Mouse (Mus musculus) liver, embryonic 13.5 days (tissue): ENCODE results near the gene Tspan31. TPM values are rescaled to one million over a fixed set of nuclear protein-coding genes. Genes with fewer than 3 reads are reported as not detected.

ENCODE experiments used
- ATAC-seq: fragments of 200-750 bp; cut with Nextera tagmentation; 2 replicates; pipeline ENCODE4 v1.8.0; 2017; ENCODE audit warnings: low read depth, mild to moderate bottlenecking, moderate number of reproducible peaks, moderate library complexity
- DNase-seq: peaks from one replicate; pipeline ENCODE4 v3.0.0; 2022
- H3K27ac ChIP-seq: fragments of 300-500 bp; sonication (generic); 2 replicates; pipeline ENCODE4 v1.5.1; 2015; ENCODE audit warnings: moderate library complexity, mild to moderate bottlenecking, inconsistent platforms
- H3K27me3 ChIP-seq: fragments of 300-500 bp; sonication (generic); 2 replicates; pipeline ENCODE4 v1.6.1; 2015; ENCODE audit warnings: mild to moderate bottlenecking, inconsistent platforms
- H3K36me3 ChIP-seq: fragments of 300-500 bp; sonication (generic); 2 replicates; pipeline ENCODE4 v1.6.1; 2015; ENCODE audit warnings: mild to moderate bottlenecking, inconsistent platforms
- H3K4me1 ChIP-seq: fragments of 300-500 bp; sonication (generic); replicated peaks from 2 replicates; pipeline ENCODE4 v1.6.1; 2015; ENCODE audit warnings: inconsistent platforms
- H3K4me2 ChIP-seq: fragments of 300-500 bp; sonication (generic); 2 replicates; pipeline ENCODE4 v1.6.1; 2015; ENCODE audit warnings: inconsistent platforms, mild to moderate bottlenecking, moderate library complexity
- H3K4me3 ChIP-seq: fragments of 300-500 bp; sonication (generic); replicated peaks from 2 replicates; pipeline ENCODE4 v1.5.1; 2015; ENCODE audit warnings: mild to moderate bottlenecking, inconsistent platforms
- H3K9ac ChIP-seq: fragments of 300-500 bp; sonication (generic); 2 replicates; pipeline ENCODE4 v1.6.1; 2015; ENCODE audit warnings: mild to moderate bottlenecking, inconsistent platforms
- H3K9me3 ChIP-seq: fragments of 300-500 bp; sonication (generic); replicated peaks from 2 replicates; pipeline ENCODE4 v1.6.1; 2016; ENCODE audit warnings: inconsistent platforms
- WGBS: fragments of 180-500 bp; shearing (Covaris S2); methylation state at CpG from one replicate; pipeline ENCODE4 v1.1.7; 2015; ENCODE audit not compliant: insufficient replicate concordance; 5-methylcytosine and 5-hydroxymethylcytosine counted together
- polyA plus RNA-seq: library from polyadenylated mRNA; unstranded; fragments of >200 nt; fragmentation: Nextera tagmentation; extraction: Ambion mirVana; gene quantifications from 2 replicates; pipeline ENCODE4 v1.2.1, GENCODE M21; 2015

The Tspan31 gene
- 69.4 and 77.7 TPM in 2 replicates for polyA plus RNA-seq

DNA sequence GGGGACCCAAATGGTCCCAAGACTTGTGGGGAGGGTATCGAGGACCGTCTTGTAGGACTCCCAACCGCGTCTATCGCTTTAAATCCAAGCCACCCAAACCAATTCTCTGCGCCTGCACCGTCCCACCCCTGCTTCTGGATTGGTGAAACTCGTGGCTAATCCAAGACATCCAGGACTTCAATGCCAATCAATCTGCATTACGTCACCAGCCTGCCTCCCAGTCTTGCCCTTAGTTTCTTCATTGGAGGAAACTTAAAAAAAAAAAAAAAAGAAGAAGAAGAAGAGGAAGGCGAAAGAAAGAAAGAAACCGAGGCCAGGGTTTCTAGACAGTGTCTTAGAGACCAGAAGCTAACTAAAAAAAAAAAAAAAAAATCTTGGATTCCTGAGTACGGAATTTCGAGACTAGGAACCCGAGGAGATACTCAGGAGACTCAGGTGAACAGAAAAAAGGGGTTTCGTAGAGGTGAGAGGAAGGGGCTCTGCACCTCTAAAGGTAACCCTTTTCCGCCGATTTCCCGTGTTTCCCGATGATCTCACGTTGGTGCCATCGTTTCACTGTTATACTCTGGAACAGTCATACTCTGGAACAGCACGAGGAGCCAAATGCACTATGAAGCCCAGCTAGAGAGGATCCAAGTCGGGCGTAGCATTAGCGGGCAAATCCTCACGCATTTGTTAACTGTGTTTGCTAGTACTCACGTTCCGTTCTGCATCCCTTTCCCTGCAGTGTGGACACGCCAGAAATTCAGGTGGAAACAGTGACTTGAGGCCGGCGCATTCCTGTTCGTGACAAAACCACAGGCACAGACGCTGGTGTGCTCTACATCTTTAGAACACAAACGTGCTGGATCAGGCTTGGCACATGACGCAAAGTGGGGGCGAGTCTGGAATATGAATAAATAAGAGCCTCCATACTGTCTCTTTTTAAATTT, at the start of gene Tspan31:
Gene Tspan31 (minus strand): TSS at position 75 of the 932 bp plus-strand sequence.
- peak within 1 kb of the TSS; percentile 77 for H3K27ac ChIP-seq
- H3K4me2 ChIP-seq, result peak within 1 kb of the TSS; percentile 89
- 0 out of 2 replicates have a peak, but pooled peaks cover 5% of the 10 kb centered on the region for H3K27me3 ChIP-seq
- H3K9ac ChIP-seq, result peak within 1 kb of the TSS; percentile 79
- H3K36me3 ChIP-seq, result peaks cover 28% of the 10 kb centered on the region
- WGBS, result 1% methylated on average over 36 of the region's 36 CpGs
- peak within 1 kb of the TSS; percentile 73 for H3K4me3 ChIP-seq
- H3K9me3 ChIP-seq, result no peaks in the 10 kb centered on the region
- ATAC-seq, result peak; percentile 87
- peak; percentile 87 for DNase-seq
- H3K4me1 ChIP-seq, result peaks cover 63% of the 10 kb centered on the region

DNA sequence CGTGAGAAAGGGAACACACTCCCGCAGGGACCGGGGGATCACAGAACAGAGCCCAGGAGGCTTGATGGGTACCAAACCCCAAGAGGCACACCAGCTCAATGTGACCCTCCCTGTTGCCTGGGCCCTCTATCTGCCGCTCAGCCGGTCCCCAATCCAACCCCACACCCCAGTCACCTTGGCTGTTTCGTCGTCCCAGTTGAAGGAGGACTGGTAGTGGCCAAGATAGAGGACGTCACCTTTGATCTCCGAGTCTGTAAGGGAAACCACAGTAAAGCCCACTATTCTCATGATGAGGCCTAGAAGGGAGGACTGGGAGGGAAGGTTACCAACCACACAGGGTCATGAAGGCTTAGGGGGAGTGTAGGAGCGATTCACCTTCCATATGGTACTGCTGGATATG, 49.2 kb upstream of the Tspan31 start:
- WGBS, result 86% methylated on average over 10 of the region's 10 CpGs
- peaks cover 48% of the 10 kb centered on the region for H3K36me3 ChIP-seq
- no peaks in the 10 kb centered on the region for H3K9me3 ChIP-seq
- no peak overlapping the region for H3K27ac ChIP-seq
- H3K4me1 ChIP-seq, result peaks cover 41% of the 10 kb centered on the region
- DNase-seq (no peak), ATAC-seq (no peak)
- no peak overlapping the region for H3K4me2 ChIP-seq
- H3K9ac ChIP-seq, result no peak overlapping the region
- H3K4me3 ChIP-seq, result no peak overlapping the region
- no peaks in the 10 kb centered on the region for H3K27me3 ChIP-seq

DNA sequence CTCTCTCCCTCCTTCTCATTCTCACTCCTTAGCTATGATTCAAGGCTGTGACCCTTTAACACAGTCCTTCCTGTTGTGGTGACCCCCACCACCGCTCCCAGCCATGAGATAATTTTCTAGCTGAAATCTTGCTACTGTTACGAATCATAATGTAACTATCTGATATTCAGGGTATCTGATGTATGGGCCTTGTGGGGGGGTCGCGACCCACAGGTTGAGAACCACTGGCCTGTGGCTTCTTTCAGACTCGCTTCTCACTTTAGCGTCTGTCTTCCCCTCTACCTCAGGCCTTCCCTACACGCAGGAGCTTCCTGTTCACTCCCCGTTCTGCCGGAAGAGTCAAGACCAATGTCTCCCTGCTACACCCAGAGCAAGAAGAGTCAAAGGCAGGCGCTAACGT, 48.4 kb upstream of the Tspan31 start:
- no peak overlapping the region for H3K4me3 ChIP-seq
- H3K4me2 ChIP-seq, result no peak overlapping the region
- H3K9ac ChIP-seq, result no peak overlapping the region
- ATAC-seq, result no peak
- 81% methylated on average over 11 of the region's 11 CpGs for WGBS
- H3K27ac ChIP-seq, result no peak overlapping the region
- no peaks in the 10 kb centered on the region for H3K9me3 ChIP-seq
- H3K27me3 ChIP-seq, result no peaks in the 10 kb centered on the region
- no peak for DNase-seq
- H3K4me1 ChIP-seq, result peaks cover 35% of the 10 kb centered on the region
- peaks cover 48% of the 10 kb centered on the region for H3K36me3 ChIP-seq

DNA sequence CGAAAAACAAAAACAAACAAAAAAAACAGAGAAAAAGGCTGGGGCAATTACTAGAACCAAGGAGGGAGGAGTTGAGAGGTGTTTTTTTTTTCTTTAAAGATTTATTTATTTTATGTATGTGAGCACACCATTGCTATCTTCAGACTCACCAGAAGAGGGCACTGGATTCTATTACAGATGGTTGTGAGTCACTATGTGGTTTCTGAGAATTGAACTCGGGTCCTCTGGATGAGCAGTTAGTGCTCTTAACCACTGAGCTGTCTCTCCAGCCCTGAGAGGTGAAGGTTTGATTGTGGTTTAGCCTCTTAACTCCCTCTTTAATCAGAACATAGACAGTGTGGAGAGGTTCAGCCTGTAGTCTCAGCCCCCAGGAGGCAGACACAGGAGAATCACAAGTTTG, 45.0 kb upstream of the Tspan31 start:
- H3K4me3 ChIP-seq, result no peak overlapping the region
- H3K27ac ChIP-seq, result no peak overlapping the region
- no peak overlapping the region for H3K4me2 ChIP-seq
- ATAC-seq (no peak), DNase-seq (no peak)
- H3K4me1 ChIP-seq, result peaks cover 6% of the 10 kb centered on the region
- no peak overlapping the region for H3K9ac ChIP-seq
- H3K9me3 ChIP-seq, result no peaks in the 10 kb centered on the region
- H3K36me3 ChIP-seq, result peaks cover 68% of the 10 kb centered on the region
- whole genome bisulfite sequencing, result 44% methylated on average over 2 of the region's 2 CpGs
- H3K27me3 ChIP-seq, result no peaks in the 10 kb centered on the region

DNA sequence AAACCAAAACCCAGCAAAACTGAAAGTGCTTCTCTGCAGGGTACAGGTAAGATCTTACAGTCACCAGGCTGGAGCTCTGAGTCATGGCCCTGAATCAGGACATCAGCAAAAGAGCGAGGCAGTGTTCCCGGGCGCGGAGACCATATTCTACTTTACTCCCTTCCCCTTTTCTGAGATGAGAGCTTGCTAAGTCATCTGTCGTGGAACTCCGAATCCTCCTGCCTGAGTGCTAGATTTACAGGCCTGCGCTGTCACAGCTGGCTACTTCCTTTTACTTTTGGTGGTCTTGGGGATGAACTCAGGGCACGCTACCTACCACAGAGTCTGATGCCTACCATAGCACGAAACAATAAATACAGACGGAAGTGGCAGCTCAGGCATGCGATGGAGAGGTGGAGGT, 44.3 kb upstream of the Tspan31 start:
- Histone ChIP-seq H3K4me1 (peaks cover 5% of the 10 kb centered on the region), H3K27ac (no peak overlapping the region), H3K9ac (no peak overlapping the region), H3K4me3 (no peak overlapping the region), H3K36me3 (peaks cover 67% of the 10 kb centered on the region), H3K27me3 (no peaks in the 10 kb centered on the region), H3K9me3 (no peaks in the 10 kb centered on the region), H3K4me2 (no peak overlapping the region)
- ATAC-seq, result no peak
- DNase-seq, result no peak
- WGBS, result 74% methylated on average over 11 of the region's 11 CpGs

DNA sequence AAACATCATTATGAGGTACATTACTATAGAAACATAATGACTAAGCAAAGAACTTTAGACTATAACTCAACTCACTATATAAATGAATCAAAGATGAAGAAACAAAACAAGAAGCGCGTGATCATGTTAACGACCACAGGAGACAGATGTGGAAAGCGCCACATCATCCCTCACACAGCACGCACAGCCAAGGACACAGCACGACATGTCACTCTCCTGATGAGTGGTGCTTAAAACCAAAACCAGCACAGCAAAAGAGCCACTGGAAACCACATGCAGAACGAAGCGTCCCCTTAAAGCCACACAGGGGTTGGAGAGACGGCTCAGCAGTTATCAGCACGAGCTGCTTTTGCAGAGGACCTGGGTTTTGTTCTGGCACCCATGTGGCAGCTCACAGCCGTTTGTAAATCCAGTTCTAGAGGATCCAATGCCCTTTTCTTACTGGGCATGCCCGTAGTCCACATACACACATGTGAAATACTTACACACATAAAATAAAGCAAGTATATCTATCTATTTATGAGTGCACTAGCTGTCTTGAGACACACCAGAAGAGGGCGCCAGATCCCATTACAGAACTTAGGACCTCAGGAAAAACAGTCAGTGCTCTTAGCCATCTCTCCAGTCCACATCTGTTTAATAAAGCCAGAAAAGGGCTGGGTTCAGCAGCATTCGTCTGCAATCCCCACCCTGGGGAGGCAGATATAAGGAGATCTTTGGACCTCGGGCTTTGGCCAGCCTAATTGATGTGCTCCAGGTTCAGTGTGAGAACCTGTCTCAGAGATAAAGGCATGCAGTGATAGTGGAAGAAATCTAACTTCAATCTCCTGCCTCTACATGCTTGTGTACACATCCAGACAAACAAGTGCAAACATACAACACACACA, 41.2 kb upstream of the Tspan31 start:
- no peak for ATAC-seq

DNA sequence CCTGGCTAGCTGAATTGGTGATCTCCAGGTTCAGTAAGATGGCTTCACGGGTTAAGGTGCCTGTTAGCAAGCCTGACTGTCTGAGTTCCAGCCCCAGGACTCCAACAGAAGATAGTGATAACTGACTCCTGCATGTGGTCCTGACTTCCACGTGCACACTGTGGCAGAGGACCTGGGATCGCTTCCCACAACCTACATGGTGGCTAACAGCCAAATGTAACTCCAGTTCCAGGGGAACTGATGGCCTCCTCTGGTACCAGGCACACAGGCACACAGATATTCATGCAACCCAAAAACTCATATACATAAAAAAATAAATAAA, 38.2 kb upstream of the Tspan31 start:
- no peak for DNase-seq
- peak; percentile 60 for ATAC-seq
- Histone ChIP-seq H3K27me3 (no peaks in the 10 kb centered on the region), H3K4me3 (no peak overlapping the region), H3K9me3 (no peaks in the 10 kb centered on the region), H3K9ac (peak overlapping the region; percentile 29; the same call in 1 of the 2 replicates), H3K27ac (peak overlapping the region; percentile 65), H3K36me3 (peaks cover 38% of the 10 kb centered on the region), H3K4me1 (peaks cover 44% of the 10 kb centered on the region), H3K4me2 (peak overlapping the region; percentile 47)
- WGBS, result 14% methylated on average over 3 of the region's 3 CpGs

More for the DNA sequence above, 41.2 kb upstream of the Tspan31 start:
- no peaks in the 10 kb centered on the region for H3K27me3 ChIP-seq
- DNase-seq, result no peak
- H3K4me2 ChIP-seq, result no peak overlapping the region
- H3K9ac ChIP-seq, result no peak overlapping the region
- 68% methylated on average over 15 of the region's 15 CpGs for WGBS
- peaks cover 44% of the 10 kb centered on the region for H3K36me3 ChIP-seq
- no peak overlapping the region for H3K27ac ChIP-seq
- peaks cover 31% of the 10 kb centered on the region for H3K4me1 ChIP-seq
- H3K4me3 ChIP-seq, result no peak overlapping the region
- H3K9me3 ChIP-seq, result no peaks in the 10 kb centered on the region

DNA sequence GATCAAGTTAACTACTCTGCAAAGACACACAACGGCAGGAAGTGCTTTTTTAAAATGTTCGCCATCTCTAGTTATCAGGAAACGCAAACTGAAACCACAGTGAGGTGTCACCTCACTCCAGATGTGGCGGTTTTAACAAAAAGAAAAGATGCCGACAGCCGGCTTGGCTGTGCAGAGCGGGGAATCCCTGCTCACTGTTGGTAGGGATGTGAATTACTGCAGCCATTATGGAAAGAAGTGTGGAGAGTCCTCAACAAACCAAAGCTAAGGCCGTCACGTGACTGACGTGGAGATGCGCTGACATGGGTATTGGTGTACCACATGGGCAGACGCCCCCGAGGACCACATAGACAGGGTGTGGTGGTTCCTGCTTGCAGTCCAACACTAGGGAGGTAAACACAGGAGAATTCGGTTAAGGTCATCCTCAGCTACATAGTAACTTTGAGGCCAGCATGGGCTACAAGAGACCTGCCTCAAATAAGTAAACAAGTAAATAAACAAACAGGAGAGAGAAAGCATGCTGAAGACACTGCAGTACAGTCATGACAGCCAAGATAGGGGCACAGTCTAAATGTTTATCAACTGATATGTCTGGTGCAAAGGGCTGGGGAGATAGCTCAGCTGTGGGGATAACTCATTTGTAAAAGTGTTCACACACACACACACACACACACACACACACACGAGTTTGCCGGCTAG, 37.6 kb upstream of the Tspan31 start:
- H3K4me1 ChIP-seq, result peaks cover 44% of the 10 kb centered on the region
- no peaks in the 10 kb centered on the region for H3K9me3 ChIP-seq
- ATAC-seq (peak; percentile 84), DNase-seq (no peak)
- H3K36me3 ChIP-seq, result peaks cover 33% of the 10 kb centered on the region
- peak overlapping the region; percentile 29; the same call in 1 of the 2 replicates for H3K9ac ChIP-seq
- peak overlapping the region; percentile 4; the same call in 1 of the 2 replicates for H3K4me3 ChIP-seq
- H3K27me3 ChIP-seq, result no peaks in the 10 kb centered on the region
- H3K4me2 ChIP-seq, result peak overlapping the region; percentile 47
- WGBS, result 31% methylated on average over 16 of the region's 16 CpGs
- peak overlapping the region; percentile 65 for H3K27ac ChIP-seq

DNA sequence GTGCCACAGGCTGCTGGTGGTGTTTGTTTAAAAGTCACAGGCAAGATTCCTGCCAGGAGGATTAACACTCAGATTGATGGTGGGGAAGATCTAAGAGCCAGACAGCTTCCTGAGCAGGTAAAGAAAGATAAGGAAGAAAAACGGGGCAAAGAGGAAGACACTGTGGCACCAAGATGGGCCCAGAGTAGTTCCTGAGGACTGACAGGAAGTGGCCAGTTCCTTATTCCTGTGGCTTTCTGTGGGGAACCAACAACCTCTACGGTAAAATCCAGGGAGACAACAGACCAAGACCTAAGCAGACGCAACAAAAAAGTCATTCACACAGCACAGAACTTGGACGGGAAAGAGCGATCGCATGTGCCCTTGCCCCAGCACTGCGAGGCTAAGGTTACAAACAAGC, 33.6 kb upstream of the Tspan31 start:
- ATAC-seq, result no peak
- 0 out of 2 replicates have a peak overlapping the region, but pooled peaks have one; percentile 11 for H3K27ac ChIP-seq
- H3K4me2 ChIP-seq, result no peak overlapping the region; the same call in 1 of the 2 replicates

DNA sequence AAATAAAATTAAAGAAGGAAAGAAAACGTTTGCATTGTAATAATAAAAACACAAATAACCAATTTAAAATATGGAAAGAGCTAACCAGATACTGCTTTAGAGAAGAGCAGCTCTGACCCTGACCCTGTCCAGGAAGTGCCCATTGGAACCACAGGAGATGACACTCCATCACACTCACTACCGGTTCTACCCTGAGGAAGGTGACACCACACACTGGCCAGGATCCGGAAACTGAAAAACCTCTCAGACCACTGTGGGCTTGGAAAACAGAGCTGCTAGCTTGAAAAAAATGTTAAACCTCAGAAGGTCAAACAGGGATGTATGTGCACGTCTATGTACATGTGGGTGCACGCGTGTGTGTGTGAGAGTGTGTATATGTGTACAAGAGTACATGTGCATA, 31.1 kb upstream of the Tspan31 start:
- Histone ChIP-seq H3K27ac (peak overlapping the region; percentile 60; the same call in 1 of the 2 replicates), H3K36me3 (peaks cover 49% of the 10 kb centered on the region), H3K4me2 (no peak overlapping the region), H3K4me1 (peaks cover 42% of the 10 kb centered on the region), H3K9me3 (no peaks in the 10 kb centered on the region), H3K9ac (no peak overlapping the region), H3K4me3 (no peak overlapping the region), H3K27me3 (no peaks in the 10 kb centered on the region)
- ATAC-seq (no peak), DNase-seq (no peak)
- 64% methylated on average over 6 of the region's 6 CpGs for WGBS

More for the DNA sequence above, 33.6 kb upstream of the Tspan31 start:
- WGBS, result 30% methylated on average over 7 of the region's 7 CpGs
- Histone ChIP-seq H3K9me3 (no peaks in the 10 kb centered on the region), H3K27me3 (no peaks in the 10 kb centered on the region), H3K36me3 (peaks cover 32% of the 10 kb centered on the region), H3K4me1 (peaks cover 55% of the 10 kb centered on the region), H3K9ac (no peak overlapping the region), H3K4me3 (no peak overlapping the region)
- no peak for DNase-seq
